ENCODE assay signal across 8 mouse cellular contexts in the genomic region with DNA sequence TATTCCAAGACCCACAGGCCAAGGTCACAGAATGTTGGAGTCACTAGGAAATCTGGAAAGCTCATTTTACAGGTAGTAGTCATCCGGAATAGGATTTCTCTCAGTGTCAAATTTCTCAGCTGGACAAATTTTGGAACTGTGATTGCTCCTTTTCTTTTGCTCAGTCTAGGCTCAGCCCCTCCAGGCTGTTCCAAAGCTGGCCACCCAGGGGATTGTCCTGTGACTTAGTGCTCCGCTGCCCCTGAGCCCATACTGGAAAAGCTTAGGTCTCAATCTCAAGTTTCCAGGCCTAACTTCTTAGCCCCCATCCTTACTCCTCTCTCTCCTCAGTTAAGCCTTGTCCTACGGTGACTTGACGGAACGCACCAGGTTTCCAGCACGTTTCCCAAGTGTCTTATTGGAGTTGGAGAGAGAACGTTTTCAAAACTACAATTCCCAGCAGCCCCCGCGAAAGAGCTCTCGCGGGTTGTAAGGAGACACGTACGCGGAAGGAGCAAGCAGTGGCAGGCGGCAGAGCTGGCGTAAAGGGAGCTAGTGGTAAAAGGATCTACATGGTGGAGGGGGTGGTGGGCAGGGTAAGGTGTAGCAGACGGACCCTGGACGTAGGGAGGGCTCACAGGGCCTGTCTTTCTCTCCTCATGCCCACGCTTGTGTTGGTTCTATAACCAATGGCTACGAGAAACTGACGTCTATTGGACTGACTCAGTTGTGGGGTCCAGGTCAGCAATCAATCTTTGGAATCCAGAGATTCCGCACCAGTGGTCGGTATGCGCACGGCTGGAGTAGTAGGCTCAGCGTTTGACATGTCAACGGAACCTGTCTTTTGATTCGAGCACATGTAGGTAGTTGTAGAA. TPM values are rescaled to one million over a fixed set of nuclear protein-coding genes. Genes with fewer than 3 reads are reported as not detected.
DNase-seq lines count a peak whose midpoint lies in the region; ATAC-seq lines count a peak whose summit lies in the region.

Gmppa (plus strand) TSS at position 456 of the 854 bp plus-strand sequence.

- peak; percentile 99 for ATAC-seq in CD4-positive, CD25-positive, alpha-beta regulatory T cell, adult 4 months
- peak; percentile 64; the same call in 1 of the 2 replicates for ATAC-seq in heart, embryonic 14.5 days (ENCODE audit: insufficient number of reproducible peaks, insufficient read depth, low FRiP score, low read depth)
- ATAC-seq in liver, embryonic 12.5 days = peak; percentile 80
- peak; percentile 83 for ATAC-seq in stomach, embryonic 16.5 days (ENCODE audit: insufficient read depth, low FRiP score)

- H3K27me3 ChIP-seq in forebrain, embryonic 10.5 days (ENCODE audit: poor library complexity, severe bottlenecking) = peaks cover 16% of the 10 kb centered on the region
- H3K27me3 ChIP-seq in heart, embryonic 14.5 days (ENCODE audit: control insufficient read depth, insufficient read depth, low read length) = no peaks in the 10 kb centered on the region
- H3K27me3 ChIP-seq in liver, embryonic 12.5 days (replicated peaks) = peaks cover 40% of the 10 kb centered on the region
- H3K27me3 ChIP-seq in stomach, embryonic 16.5 days (ENCODE audit: control insufficient read depth, insufficient read depth, low read length) = no peaks in the 10 kb centered on the region

- H3K9me3 ChIP-seq in forebrain, embryonic 10.5 days = no peaks in the 10 kb centered on the region
- H3K9me3 ChIP-seq in heart, embryonic 14.5 days (ENCODE audit: control insufficient read depth, low read length) = no peaks in the 10 kb centered on the region
- no peaks in the 10 kb centered on the region for H3K9me3 ChIP-seq in liver, embryonic 12.5 days (replicated peaks)
- H3K9me3 ChIP-seq in stomach, embryonic 16.5 days (replicated peaks; ENCODE audit: control insufficient read depth, low read length) = no peaks in the 10 kb centered on the region

- H3K4me3 ChIP-seq in forebrain, embryonic 10.5 days = peak within 1 kb of the TSS; percentile 72
- peak within 1 kb of the TSS; percentile 54 to 73 for H3K4me3 ChIP-seq in heart, embryonic 14.5 days (ENCODE audit: control insufficient read depth in 1 of 2, insufficient read depth in 1 of 2, low read depth in 1 of 2, low read length in 2 of 2)
- H3K4me3 ChIP-seq in liver, embryonic 12.5 days = peak within 1 kb of the TSS; percentile 64
- peak within 1 kb of the TSS; percentile 77 for H3K4me3 ChIP-seq in stomach, embryonic 16.5 days (replicated peaks; ENCODE audit: low read length)

- DNase-seq in brain, embryonic 18.5 days (ENCODE audit: low read depth, low spot score) = peak; percentile 74
- peak; percentile 83 for DNase-seq in forebrain, embryonic 10.5 days (ENCODE audit: extremely low spot score, low spot score)
- peak; percentile 91 for DNase-seq in kidney, postnatal 10 days
- DNase-seq in natural killer cell, adult 2 months (ENCODE audit: low spot score in 2 of 2) = peak; percentile 33 to 49

- 7% methylated on average over 28 of the region's 28 CpGs for WGBS in forebrain, embryonic 10.5 days
- WGBS in heart, embryonic 14.5 days = 6% methylated on average over 28 of the region's 28 CpGs
- 5% methylated on average over 28 of the region's 28 CpGs for WGBS in liver, embryonic 12.5 days (ENCODE audit: insufficient replicate concordance)
- 5% methylated on average over 28 of the region's 28 CpGs for WGBS in stomach, embryonic 16.5 days

- peak within 1 kb of the TSS; percentile 90 for H3K9ac ChIP-seq in heart, embryonic 14.5 days (ENCODE audit: low read length)
- H3K9ac ChIP-seq in liver, embryonic 12.5 days = peak within 1 kb of the TSS; percentile 71
- H3K9ac ChIP-seq in stomach, embryonic 16.5 days (ENCODE audit: low read length) = peak within 1 kb of the TSS; percentile 88

- H3K4me2 ChIP-seq in heart, embryonic 14.5 days (ENCODE audit: low read length) = peak within 1 kb of the TSS; percentile 84
- peak within 1 kb of the TSS; percentile 75 for H3K4me2 ChIP-seq in liver, embryonic 12.5 days
- H3K4me2 ChIP-seq in stomach, embryonic 16.5 days (ENCODE audit: low read depth, low read length) = peak within 1 kb of the TSS; percentile 81

- peaks cover 36% of the 10 kb centered on the region for H3K4me1 ChIP-seq in forebrain, embryonic 10.5 days
- H3K4me1 ChIP-seq in heart, embryonic 14.5 days (ENCODE audit: control insufficient read depth in 2 of 2, insufficient read depth in 2 of 2, low read length in 2 of 2) = peaks cover 9 to 10% of the 10 kb centered on the region in 2 experiments
- H3K4me1 ChIP-seq in liver, embryonic 12.5 days = peaks cover 22% of the 10 kb centered on the region
- peaks cover 13% of the 10 kb centered on the region for H3K4me1 ChIP-seq in stomach, embryonic 16.5 days (ENCODE audit: control insufficient read depth, insufficient read depth, low read length)

- peaks cover 6% of the 10 kb centered on the region for H3K36me3 ChIP-seq in forebrain, embryonic 10.5 days (replicated peaks)
- H3K36me3 ChIP-seq in heart, embryonic 14.5 days (ENCODE audit: control insufficient read depth, insufficient read depth, low read length) = peaks cover 36% of the 10 kb centered on the region
- H3K36me3 ChIP-seq in liver, embryonic 12.5 days = peaks cover 13% of the 10 kb centered on the region
- H3K36me3 ChIP-seq in stomach, embryonic 16.5 days (ENCODE audit: control insufficient read depth, insufficient read depth, low read length) = no peaks in the 10 kb centered on the region

- peak within 1 kb of the TSS; percentile 86 for H3K27ac ChIP-seq in forebrain, embryonic 10.5 days
- H3K27ac ChIP-seq in heart, embryonic 14.5 days (replicated peaks in 1 of 2; ENCODE audit: control insufficient read depth in 1 of 2, insufficient read depth in 1 of 2, low read depth in 2 of 2, low read length in 2 of 2) = peak within 1 kb of the TSS; percentile 34 to 77; a peak in 3 of 4 replicates
- H3K27ac ChIP-seq in liver, embryonic 12.5 days = peak within 1 kb of the TSS; percentile 33; the same call in 1 of the 2 replicates
- H3K27ac ChIP-seq in stomach, embryonic 16.5 days (ENCODE audit: low read length) = peak within 1 kb of the TSS; percentile 75

RNA-seq across cellular contexts. Expression of gene Gmppa, which starts in this region (rescaled TPM):
- polyA plus RNA-seq in CD4-positive, CD25-positive, alpha-beta regulatory T cell, adult 4 months (2017; shearing (Covaris generic)) = 10 to 100 TPM; 57.0 to 91.3 TPM
- 55.9 and 60.1 TPM in 2 replicates for polyA plus RNA-seq in forebrain, embryonic 10.5 days (2016; fragmentation: Nextera tagmentation; extraction: Ambion mirVana)
- 53.3 and 71.9 TPM in 2 replicates for polyA plus RNA-seq in heart, embryonic 14.5 days (2014; fragmentation: Nextera tagmentation; extraction: Ambion mirVana)
- 44.0 and 47.9 TPM in 2 replicates for polyA plus RNA-seq in liver, embryonic 12.5 days (2016; fragmentation: Nextera tagmentation; extraction: Ambion mirVana)
- 104 and 127 TPM in 2 replicates for polyA plus RNA-seq in stomach, embryonic 16.5 days (2015; fragmentation: Nextera tagmentation; extraction: Ambion mirVana)

Comparison
In these comparisons a context has a peak if more than half of its experiments do, and no peak if none do; other contexts are left out.
1. Peak in every context shown above with its lines: DNase-seq, ATAC-seq, H3K4me3 ChIP-seq and H3K27ac ChIP-seq.
2. DNase-seq: peak in every context shown above with its lines; median percentile 91 in kidney, postnatal 10 days; 83 in forebrain, embryonic 10.5 days; 74 in brain, embryonic 18.5 days; 41 in natural killer cell, adult 2 months.
3. H3K27ac ChIP-seq: peak in every context shown above with its lines; median percentile 86 in forebrain, embryonic 10.5 days; 75 in stomach, embryonic 16.5 days; 56 in heart, embryonic 14.5 days; 33 in liver, embryonic 12.5 days.